Mouse (Mus musculus) erythroblast, embryonic 14.5 days (primary cell): ENCODE data around the gene Ifitm10.

ENCODE experiments used
- GATA1 ChIP-seq: IDR thresholded peaks from 2 replicates; pipeline ENCODE4 v1.6.1; 2012; ENCODE audit warnings: low read length, inconsistent platforms, mixed read lengths
- TAL1 ChIP-seq: IDR thresholded peaks from 3 replicates; pipeline ENCODE4 v1.6.1; 2012; ENCODE audit warnings: low read length, inconsistent platforms, mixed read lengths

DNA sequence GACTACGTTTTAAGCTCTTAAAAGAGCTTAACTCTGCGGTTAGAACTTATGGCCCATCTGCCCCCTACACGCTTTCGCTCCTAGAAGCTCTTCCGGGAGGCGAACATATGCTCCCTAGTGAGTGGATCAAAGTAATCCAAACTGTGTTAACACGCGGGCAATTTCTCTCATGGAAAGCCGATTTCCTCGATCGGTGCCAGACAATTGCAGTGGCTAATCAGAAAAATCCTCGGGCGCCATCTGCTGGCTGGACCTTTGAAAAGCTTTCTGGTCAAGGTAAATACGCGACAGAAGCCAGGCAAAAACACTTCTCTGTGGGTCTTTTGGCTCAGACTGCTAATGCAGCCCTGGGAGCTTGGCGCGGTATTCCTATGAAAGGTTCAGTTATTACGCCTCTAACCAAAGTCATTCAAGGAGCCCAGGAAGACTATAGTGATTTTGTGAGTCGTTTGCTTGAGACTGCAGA lies 88.9 kb downstream of the Ifitm10 start:
- TF ChIP-seq GATA1 (no peak), TAL1 (no peak)
